Mouse (Mus musculus): Measurements from ENCODE around the gene Plcb1.

Gene Plcb1

DNA sequence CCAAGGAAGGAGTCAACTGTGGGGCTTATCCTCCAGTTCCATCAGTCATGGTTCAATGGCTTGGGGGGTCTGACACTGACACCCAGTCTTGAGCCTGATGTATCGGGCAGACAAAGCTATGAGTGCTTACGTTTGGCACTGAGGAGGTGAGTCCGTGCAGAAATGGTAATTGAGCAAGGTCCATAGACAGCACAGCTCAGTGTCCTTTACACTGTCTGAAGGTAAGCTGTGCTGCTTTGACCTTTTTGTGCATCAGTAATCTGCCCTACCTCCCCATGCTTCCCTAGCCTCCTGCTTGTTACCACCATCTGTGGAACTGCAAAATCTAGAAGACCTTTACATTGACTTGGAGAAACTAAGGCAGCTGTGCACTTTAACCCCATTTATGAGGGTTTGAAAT, 127.7 kb downstream of the Plcb1 start:
- in situ Hi-C loops (cut with MboI, MseI), result no loop called here

DNA sequence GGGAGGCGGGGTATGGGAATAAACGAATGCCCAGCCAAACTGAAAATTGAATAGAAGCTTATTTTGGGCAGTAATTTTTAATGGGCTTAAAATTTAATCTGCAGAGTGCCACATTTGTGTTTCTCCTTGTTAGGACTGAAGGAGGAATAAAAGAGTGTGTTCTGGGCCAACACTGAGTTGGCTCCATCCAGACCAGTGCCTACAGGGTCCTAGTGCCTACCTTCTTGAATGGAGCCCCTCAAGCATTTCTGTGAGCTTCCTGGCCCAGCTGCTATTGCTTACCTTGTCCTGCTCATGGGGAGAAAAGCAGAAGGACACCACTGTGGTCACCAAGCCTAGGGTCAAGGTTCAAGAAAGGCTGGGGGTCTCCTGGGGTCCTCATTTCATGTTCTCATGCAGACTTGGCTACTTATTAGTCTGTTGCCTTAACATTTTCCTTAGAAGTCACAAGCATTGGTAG, 128.3 kb downstream of the Plcb1 start:
- in situ Hi-C loops (cut with MboI, MseI), result no loop called here

DNA sequence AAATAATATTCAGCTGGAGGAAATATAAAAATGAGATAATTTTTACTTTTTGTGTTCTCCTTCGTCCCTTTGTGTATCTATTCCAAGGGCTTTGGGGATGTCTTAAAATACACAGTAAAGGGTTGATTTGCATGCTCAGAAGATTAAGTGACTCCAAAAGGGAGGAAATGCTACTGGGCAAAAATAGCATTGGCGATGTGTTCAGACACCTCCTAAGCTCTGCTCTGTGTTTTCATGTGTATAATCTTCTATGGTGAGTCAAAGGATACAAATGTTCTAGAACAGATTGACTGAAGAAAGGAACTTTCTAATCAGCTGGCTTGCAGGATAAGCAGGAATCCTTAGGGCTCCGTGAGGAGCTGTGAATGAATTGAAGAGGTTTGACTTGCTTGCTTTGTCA, 129.2 kb downstream of the Plcb1 start:
- in situ Hi-C loops (cut with MboI, MseI), result no loop called here

DNA sequence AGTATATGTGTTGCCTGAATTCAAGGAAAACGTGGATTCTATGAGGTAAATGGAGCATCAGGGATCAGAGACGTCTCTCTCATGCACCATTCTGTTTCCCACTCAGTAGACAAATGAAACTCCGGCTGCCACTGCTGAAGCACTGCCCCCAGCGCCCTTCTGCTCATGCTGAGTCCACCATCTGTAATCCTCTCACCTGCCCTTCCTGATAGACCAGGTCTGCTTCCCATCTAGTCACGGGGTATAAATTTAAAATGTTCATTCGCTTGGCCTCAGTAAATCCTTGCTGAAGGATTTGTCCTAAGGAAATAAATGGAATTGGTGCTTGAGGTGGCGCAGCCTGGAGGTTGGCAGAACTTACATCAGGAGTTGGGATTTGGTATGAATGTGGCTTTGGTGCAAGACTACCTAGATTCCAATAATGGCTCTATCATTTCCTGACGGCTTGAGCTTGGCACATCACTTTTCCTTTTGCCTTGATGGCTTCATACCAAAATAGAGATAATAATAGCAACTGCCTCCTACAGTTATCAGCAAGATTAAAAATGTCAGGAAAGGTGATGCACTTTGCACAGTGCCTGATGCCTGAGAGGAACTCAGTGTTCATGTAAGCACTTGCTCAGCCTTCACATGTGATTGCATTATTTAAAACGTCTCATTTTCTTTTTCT, 134.9 kb downstream of the Plcb1 start:
- in situ Hi-C loops (cut with MboI, MseI), result no loop called here

DNA sequence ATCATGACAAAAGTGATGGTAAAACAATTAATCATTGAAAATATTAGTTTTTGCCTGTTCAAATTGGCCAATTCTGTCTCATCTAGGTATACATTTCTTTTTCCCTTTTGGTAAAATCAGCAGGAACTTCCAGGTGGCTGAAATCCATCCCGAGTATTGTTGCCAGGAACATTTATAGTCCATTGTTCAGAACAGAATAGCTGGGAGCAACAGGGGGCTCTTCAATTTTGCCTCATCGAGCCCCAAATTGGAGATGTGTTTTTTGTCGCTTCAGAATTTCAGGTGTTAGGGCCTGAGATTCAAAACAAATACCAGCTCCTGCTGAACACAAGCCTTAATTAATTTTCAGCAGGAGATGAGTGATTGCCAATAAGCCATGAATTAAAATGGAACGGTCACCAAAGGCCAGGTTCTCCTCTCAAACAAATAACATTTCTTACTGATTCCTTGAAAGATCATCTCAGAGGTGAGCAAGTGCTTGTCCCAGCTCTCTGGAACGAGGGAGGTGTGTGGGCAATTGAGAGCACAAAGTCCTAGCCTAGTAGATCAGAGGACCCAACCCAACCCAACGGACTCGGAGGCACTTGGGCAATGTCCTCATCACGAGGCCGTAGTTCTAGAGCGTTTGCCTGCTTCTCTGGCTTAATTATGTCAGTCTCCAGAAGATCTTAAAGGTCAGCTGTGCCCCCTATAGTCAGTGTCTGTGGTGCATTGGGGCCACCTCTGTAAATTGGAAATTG, 136.9 kb downstream of the Plcb1 start:
- in situ Hi-C loops (cut with MboI, MseI), result no loop called here

DNA sequence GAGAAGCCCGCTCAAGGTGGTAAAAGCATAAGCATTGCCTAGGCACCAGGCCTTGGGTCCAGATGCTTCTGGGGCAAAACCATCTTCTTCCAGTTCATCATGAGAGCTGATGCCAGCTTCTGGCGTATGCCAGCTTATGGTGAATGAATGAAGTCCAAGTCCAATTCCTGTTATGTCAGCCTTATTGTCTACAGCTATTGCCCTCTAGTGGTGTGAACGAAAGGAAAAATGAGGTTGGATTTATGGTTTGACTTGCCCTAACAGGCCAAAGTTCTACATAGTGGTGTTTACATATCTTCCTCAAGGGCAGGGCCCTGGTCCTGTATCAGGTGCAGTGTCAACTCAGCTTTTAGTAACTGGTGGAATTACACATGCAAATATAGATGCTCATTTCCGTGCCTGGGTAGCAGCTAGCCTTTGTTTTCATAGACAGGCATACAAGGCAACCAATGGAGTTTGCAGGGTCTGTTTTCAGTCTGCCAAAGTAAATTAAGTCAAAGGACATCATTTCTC, 138.3 kb downstream of the Plcb1 start:
- in situ Hi-C loops (cut with MboI, MseI), result no loop called here

DNA sequence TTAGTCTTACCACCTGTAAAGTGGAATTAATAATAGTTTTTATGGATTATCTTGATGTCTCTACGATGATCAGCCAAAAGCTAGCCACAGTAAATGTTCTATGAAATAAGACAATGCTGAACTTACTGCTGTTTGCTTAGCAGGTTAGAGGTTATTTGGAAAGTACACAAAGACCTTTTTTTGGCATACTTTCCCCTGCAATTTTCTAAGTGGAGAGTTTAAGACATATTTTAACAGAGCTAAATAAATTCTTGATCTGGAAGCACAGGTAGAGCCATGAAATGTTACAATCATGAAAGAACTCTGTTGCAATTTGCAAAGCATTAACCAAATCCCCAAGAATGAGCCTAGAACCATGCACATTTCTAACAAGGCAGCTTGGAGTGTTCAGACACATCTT, 140.4 kb downstream of the Plcb1 start:
- in situ Hi-C loops (cut with MboI, MseI), result no loop called here

DNA sequence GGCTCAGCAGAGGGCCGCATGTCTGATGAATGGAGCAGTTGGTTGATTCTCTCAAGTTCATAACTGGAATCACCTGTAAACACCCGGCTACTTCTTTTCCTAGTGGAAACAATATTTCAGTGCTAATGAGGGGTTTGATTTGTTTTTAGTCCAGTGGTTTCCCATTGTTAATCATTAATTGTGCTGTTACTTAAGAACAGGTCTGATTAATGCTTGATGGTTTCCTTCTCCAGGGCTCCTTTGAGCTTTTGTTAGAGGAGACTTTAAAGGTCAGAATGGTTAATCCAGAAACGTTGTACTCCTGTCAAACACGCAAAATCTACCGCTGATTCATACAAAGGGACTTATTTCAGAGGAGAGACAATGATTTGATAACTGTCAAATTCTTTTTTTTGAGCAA, 141.2 kb downstream of the Plcb1 start:
- in situ Hi-C loops (cut with MboI, MseI), result no loop called here

DNA sequence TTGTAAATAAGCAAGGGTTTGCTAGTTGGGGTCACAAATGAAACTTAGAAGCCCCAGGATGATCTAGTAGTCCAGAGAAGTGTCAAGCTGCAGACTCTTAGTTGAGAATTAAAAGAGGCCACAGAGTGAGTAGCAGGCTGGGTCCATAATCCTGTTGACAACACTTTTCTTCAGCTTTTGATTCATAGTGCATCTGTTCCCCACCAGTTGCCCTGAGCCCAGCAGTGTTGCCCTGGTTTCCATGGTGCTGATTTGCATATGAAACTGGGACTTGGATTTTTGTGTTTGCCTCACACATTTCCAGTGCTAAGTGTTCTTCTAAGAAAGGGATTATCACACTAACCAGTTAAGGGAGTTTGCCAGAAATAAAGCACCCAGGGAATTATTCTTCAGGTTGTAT, 143.6 kb downstream of the Plcb1 start:
- in situ Hi-C loops (cut with MboI, MseI), result no loop called here

DNA sequence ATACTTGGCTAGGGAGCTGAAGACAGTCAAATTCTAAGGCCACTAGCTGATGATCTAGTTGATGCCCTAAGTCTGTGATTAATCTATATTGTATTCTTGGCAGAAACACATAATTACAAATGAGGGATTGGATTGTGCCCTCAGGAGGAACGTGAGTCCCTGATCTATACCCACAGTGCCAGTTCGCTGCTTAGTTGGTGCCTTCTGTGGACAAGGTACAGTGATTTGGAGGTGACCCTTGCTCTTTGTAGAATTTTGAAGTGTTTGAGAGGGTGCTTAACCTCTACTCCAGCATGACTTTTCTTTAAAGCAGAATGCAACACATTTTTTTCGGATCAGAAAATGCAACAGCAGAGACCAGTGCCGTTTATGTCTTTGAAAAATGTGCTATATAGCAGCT, 145.1 kb downstream of the Plcb1 start:
- in situ Hi-C loops (cut with MboI, MseI), result no loop called here

DNA sequence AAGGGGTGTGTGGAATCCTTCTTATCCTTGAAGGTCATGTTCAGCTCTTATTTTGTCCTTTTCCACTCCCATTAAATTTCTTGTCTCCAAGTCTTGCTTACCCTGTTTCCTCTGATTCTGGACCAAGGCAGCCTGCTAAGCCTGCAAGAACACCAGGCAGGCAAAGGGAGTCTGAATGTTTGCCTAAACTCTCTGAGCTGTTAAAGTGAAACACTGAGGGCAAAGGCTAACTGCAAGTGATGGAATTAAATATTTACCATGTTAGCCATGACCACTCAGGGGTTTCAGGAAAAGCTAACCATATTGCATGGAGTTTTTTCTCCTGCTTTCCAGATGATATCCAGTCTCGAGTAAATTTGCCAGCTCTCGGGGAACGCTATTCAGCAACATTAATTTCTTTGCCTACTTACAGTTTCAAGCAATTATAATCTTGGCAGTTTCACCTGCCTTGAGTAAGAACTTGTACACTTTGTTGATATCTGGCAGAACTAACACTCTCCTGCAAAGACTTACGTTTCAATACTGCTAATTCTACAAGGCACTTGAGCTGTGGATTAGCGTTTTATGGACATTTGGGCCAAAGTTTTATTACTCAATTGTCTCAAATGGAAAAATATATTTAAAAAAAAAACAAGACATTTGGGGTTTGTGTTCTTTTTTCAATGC, 146.0 kb downstream of the Plcb1 start:
- in situ Hi-C loops (cut with MboI, MseI), result no loop called here

DNA sequence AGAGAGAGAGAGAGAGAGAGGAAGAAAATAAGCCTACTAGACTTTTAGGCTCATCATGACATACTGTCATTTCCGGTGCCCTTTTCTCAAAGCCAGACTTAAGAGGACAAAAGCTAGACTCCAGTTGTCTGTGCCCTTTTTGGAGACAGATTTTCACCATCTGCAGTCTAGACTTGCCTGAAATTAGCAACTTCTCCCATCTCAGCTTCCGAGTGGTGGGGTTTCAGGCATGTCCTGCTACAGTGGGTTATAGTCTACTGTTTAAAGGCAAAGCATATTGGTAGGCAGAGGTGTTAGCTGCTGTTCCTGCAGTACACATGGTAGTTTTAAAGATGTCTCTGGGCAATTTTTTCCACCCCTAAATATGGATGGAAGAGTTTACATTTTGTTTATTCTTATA, 149.6 kb downstream of the Plcb1 start:
- in situ Hi-C loops (cut with MboI, MseI), result no loop called here

DNA sequence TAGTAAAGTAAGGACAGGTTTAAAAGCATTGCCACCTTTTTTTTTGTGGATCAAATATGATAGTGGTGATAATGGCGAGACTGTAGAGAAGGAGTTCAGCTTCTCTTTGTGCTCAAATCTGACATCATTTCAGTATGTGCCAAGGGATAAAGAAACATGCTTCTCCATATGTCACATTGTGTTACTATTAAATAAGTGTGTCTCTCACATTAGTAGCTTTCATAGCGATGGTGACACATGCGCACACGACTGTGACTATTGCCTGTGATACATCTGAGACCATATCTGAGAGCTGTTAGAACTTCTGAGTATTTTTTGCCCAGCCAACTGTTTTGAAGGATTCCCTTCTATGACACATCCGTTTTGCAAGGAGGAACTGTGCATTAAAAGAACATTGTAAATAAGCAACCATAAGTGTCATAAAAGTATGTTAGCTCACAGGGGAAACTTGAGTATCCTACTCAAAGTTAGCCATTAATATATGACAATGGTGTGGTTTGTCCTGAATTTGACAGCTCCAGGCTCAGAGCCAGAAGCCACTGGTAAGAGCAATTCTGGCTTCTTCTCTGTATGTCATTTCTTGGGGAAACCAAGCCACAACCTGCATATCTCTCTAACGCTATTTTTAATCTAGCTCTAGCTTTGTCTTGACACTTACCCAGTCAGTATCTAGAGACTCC, 150.2 kb downstream of the Plcb1 start:
- in situ Hi-C loops (cut with MboI, MseI), result no loop called here

DNA sequence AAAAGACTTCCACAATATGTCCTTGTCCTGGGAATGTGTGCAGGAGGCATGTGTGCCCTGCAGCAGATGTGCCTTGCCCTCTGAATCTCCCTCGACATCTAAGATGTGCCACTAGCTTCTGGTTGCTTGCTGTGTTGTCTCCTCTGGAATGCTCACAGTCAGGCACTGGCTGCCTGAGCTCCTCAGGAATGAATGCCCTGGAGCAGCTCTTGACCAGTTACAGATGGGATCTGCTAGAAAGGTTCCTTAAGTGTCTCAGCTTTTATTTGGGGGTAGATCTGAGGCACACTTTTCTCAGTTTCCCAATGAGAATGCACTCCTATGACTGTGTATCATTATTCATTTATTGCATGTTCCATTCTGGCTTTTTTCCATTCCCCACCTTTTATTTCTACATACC, 151.8 kb downstream of the Plcb1 start:
- in situ Hi-C loops (cut with MboI, MseI), result no loop called here

DNA sequence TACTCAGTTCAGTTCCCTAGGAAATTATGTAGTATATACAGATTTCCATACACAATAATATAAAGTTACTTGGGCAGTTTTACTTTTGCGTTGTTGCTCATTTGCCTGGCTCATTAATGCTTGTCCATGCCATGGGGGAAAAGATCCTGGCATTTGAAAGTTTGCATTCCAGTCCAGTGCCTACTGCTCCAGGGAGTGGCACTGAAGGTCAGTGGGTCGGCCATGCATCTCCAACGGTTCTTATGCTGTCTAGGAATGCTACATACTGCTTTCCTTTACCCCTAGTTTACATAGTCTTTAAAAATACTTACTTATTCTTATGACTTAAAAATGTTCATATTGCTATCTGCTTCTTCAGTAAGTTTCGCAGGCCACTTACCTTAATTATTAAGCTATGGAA, 156.2 kb downstream of the Plcb1 start:
- in situ Hi-C loops (cut with MboI, MseI), result no loop called here

DNA sequence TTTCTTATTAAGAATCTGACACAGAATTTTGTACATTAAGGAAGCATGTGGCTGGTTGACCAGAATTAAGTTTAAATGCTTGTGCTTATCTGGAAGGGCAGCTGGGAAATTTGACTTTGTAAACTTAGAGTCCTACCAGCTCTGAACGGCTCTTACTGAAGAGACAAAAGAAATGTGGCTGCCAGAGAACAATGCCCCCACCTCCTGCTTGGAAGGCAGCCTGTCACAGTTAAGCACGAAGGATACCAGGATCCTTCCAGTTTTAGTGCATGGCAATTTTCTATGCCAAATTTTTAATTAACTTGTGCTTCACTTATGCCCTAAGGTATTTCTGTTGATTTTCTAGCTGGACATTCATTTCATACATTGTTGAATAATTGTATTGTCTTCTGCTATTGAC, 157.1 kb downstream of the Plcb1 start:
- in situ Hi-C loops (cut with MboI, MseI), result no loop called here

DNA sequence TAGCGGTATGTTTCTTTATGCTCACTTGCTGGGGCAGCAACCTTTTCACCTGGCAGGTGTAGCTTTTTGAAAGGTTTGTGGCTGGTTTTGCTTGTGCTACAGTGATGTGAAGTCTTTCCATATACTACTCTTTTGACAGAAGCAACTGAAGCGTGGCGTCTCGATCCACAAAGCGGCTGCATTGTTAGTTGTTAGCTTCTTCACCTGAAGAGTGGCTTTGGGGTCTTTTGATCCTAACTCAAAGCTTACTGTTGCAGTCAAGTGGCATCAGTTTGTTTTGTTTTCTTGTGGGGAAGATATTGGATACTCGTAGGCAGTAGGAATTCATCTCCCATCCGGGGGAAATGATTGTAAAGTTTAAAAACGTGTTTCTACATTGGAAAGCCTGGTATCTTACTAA, 160.5 kb downstream of the Plcb1 start:
- in situ Hi-C loops (cut with MboI, MseI), result no loop called here

DNA sequence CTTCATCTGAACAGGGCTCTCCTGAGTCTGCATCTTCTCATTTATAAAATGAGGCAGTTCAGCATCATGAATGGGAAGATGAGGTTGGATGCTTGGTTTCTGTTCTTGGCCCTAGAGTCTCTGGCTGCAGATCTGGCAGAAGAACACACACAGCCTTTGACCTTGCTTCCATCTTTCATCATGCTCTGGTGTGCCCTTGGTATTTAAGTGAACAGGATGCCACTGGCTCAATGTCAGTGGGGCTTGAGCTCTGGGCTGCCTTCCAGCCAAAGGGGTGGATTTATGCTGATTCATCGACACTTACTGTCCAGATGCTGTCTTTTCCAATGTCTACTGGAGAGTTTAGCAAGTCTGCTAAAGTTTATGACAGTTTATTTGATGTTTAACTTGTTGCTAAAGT, 161.0 kb downstream of the Plcb1 start:
- in situ Hi-C loops (cut with MboI, MseI), result no loop called here

DNA sequence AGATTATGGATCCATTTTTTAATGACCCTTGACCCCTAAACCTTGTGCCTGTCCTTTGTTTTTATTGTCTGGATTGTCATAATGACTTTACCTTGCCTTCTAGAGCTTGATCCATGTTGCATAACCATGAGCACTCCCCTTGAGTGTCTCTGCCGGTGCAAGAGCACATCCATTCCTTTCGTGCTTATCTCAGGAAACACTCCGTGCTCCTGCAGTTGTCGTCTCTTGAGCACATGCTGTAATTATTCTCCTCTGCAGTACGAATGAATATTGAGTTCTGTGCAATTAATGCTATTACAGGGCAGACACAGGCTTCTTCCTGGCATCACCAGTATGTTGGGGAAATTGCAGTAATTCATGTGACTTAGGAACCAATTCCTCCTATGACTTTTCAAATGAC, 166.2 kb downstream of the Plcb1 start:
- in situ Hi-C loops (cut with MboI, MseI), result loop anchor here (10.0 kb wide), 1 partner anchor 203 kb away; no protein-coding TSS in a partner anchor

DNA sequence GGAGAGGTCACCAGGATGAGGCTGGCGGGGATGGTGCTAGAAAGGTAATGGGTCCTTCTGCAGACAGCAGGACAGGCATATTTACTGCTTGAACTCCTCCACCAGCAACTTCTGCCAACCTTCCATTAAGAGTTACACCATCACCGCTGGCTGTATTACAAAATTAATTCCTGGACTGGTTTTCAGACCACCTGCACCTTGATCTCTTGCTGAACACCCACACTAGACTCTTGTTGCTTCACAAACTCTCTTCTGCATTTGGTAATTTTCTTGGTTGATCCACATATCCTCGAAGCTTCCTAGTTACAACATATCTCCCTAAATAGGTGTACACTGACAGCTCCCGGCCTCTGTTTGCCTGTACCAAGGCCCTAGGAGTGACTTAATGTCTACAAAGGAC, 170.6 kb downstream of the Plcb1 start:
- in situ Hi-C loops (cut with MboI, MseI), result loop anchor here (10.0 kb wide), 1 partner anchor 198 kb away; no protein-coding TSS in a partner anchor

DNA sequence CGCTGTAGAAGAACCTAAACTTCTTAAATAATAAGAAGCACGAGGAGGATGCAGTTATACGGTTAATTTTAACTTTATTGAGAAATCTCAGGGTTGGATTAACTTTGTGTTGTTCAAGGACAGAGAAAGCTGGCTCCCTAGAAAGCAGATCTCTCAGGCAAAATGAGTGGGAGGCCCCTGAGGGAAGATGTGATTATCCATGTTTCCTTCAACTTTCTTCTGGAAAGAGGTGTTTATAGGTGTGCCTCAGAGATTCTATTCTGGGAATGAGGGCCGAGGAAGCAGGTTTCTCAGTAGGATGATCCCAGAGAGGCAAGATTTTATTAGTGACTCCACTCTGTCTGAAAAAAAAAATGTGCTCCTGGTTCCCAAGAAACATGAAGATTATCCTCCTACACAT, 180.3 kb downstream of the Plcb1 start:
- in situ Hi-C loops (cut with MboI, MseI), result no loop called here

DNA sequence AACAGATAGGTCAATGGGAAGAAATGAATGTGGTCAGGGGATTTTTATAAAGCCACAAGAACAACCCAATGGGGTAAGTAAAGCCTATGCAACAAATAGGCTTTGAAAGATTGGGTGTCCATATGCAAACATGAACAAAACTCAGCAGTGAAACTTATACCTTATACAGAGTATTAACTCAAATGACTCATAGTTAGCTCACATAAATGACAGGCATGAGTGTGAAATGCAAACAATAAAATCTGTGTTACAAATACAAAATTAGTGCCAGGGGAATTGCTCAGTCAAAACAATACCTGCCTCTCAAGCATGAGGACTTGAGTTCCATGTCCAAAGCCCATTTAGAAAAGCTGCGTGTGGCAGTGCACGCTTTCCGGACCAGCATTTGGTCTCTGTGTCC, 182.5 kb downstream of the Plcb1 start:
- in situ Hi-C loops (cut with MboI, MseI), result no loop called here
